Mouse (Mus musculus): ENCODE data around the gene Rgl1. TPM values are rescaled to one million over a fixed set of nuclear protein-coding genes. Genes with fewer than 3 reads are reported as not detected.

Rgl1 gene
- total RNA-seq, 1 experiment = 1.3 TPM

GRCm38 (mm10) chr1:152660436-152660835 is 105.7 kb downstream of the Rgl1 start:
- H3K4me1 ChIP-seq (ENCODE audit: control insufficient read depth in 2 of 2, insufficient read depth in 2 of 2, low read length in 2 of 2, poor library complexity in 1 of 2) = no peaks in the 10 kb centered on the region

DNA sequence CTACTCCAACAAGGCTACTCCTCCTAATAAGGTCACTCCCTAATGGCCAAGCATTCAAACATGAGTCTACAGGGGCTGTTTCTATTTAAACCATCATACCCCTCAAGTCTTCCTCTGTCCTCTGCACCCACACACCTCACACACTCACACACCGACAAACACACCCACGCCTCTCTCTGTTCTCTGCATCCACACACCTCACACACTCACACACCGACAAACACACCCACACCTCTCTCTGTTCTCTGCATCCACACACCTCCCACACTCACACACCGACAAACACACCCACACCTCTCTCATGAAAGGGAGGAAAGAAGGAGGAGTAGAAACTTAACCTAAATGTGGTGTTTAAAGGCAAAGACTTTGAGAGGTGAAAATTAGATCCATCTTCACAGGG is 106.2 kb downstream of the Rgl1 start:
- Histone ChIP-seq H3K27ac (ENCODE audit: insufficient read depth, low read depth, low read length, poor library complexity, severe bottlenecking) (no peak overlapping the region), H3K4me3 (ENCODE audit: insufficient read depth in 1 of 2, low read depth in 1 of 2, low read length in 2 of 2, poor library complexity in 1 of 2, severe bottlenecking in 1 of 2) (no peak overlapping the region), H3K9me3 (ENCODE audit: control insufficient read depth, insufficient read depth, low read depth, low read length) (no peaks in the 10 kb centered on the region), H3K4me1 (ENCODE audit: control insufficient read depth in 2 of 2, insufficient read depth in 2 of 2, low read length in 2 of 2, poor library complexity in 1 of 2) (no peaks in the 10 kb centered on the region), H3K36me3 (ENCODE audit: control insufficient read depth, insufficient read depth, low read length, poor library complexity, severe bottlenecking) (no peaks in the 10 kb centered on the region), H3K9ac (ENCODE audit: insufficient read depth, low read depth, low read length, poor library complexity, severe bottlenecking) (no peak overlapping the region)
- TF ChIP-seq MAFK (IDR thresholded peaks at IDR 0.05; ENCODE audit: insufficient read depth, low read depth, low read length) = no peak
- TF ChIP-seq CHD2 (IDR thresholded peaks at IDR 0.05; ENCODE audit: low read depth, low read length) = no peak
- TF ChIP-seq ZC3H11A (IDR thresholded peaks at IDR 0.05; ENCODE audit: borderline replicate concordance, low read depth, low read length) = no peak
- no peak for TF ChIP-seq HCFC1 (IDR thresholded peaks at IDR 0.05; ENCODE audit: borderline replicate concordance, insufficient read depth, low read length)
- TF ChIP-seq ZNF384 (IDR thresholded peaks at IDR 0.05; ENCODE audit: low read depth, low read length) = no peak
- in situ Hi-C loops (cut with MboI; ENCODE audit: low sequenced_read_pairs in 2 of 2, unreplicated experiment in 2 of 2) = no loop called here
- DNase-seq (ENCODE audit: low read depth, low spot score) = no peak

More at GRCm38 (mm10) chr1:152660436-152660835, 105.7 kb downstream of the Rgl1 start:
- no peak overlapping the region for H3K4me3 ChIP-seq (ENCODE audit: insufficient read depth in 1 of 2, low read depth in 1 of 2, low read length in 2 of 2, poor library complexity in 1 of 2, severe bottlenecking in 1 of 2)
- H3K36me3 ChIP-seq (ENCODE audit: control insufficient read depth, insufficient read depth, low read length, poor library complexity, severe bottlenecking) = no peaks in the 10 kb centered on the region
- no peak for DNase-seq (ENCODE audit: low read depth, low spot score)
- TF ChIP-seq CHD2 (IDR thresholded peaks at IDR 0.05; ENCODE audit: low read depth, low read length) (no peak), MAFK (IDR thresholded peaks at IDR 0.05; ENCODE audit: insufficient read depth, low read depth, low read length) (no peak), HCFC1 (IDR thresholded peaks at IDR 0.05; ENCODE audit: borderline replicate concordance, insufficient read depth, low read length) (no peak), ZNF384 (IDR thresholded peaks at IDR 0.05; ENCODE audit: low read depth, low read length) (no peak), ZC3H11A (IDR thresholded peaks at IDR 0.05; ENCODE audit: borderline replicate concordance, low read depth, low read length) (no peak)
- H3K9me3 ChIP-seq (ENCODE audit: control insufficient read depth, insufficient read depth, low read depth, low read length) = no peaks in the 10 kb centered on the region
- no peak overlapping the region for H3K27ac ChIP-seq (ENCODE audit: insufficient read depth, low read depth, low read length, poor library complexity, severe bottlenecking)
- in situ Hi-C loops (cut with MboI; ENCODE audit: low sequenced_read_pairs in 2 of 2, unreplicated experiment in 2 of 2) = no loop called here
- no peak overlapping the region for H3K9ac ChIP-seq (ENCODE audit: insufficient read depth, low read depth, low read length, poor library complexity, severe bottlenecking)

DNA sequence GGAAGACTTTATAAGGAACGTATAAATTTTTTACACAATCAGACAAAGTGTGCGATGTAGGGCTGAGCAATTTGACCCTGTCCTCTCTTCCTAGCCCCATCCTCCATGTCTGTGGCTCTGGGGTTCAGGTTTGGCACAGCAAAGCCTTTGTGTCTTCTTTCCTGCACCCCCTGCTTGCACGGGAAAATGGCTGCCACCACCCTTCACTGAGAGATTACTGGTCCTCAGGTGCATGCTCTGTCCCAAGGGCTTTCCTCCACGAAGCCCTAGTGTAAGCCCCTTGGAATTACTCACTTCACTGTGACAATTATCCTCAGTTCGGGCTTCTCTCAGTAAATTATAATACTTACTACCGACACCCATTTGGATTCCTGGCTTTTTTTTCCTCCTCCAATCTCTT is 109.5 kb downstream of the Rgl1 start:
- Histone ChIP-seq H3K9me3 (ENCODE audit: control insufficient read depth, insufficient read depth, low read depth, low read length) (no peaks in the 10 kb centered on the region), H3K27ac (ENCODE audit: insufficient read depth, low read depth, low read length, poor library complexity, severe bottlenecking) (no peak overlapping the region), H3K36me3 (ENCODE audit: control insufficient read depth, insufficient read depth, low read length, poor library complexity, severe bottlenecking) (no peaks in the 10 kb centered on the region), H3K4me1 (ENCODE audit: control insufficient read depth in 2 of 2, insufficient read depth in 2 of 2, low read length in 2 of 2, poor library complexity in 1 of 2) (peaks cover 0 to 2% of the 10 kb centered on the region in 2 experiments; a peak in 1 of 4 replicates), H3K4me3 (ENCODE audit: insufficient read depth in 1 of 2, low read depth in 1 of 2, low read length in 2 of 2, poor library complexity in 1 of 2, severe bottlenecking in 1 of 2) (no peak overlapping the region), H3K9ac (ENCODE audit: insufficient read depth, low read depth, low read length, poor library complexity, severe bottlenecking) (no peak overlapping the region)
- in situ Hi-C loops (cut with MboI; ENCODE audit: low sequenced_read_pairs in 2 of 2, unreplicated experiment in 2 of 2) = no loop called here
- no peak for DNase-seq (ENCODE audit: low read depth, low spot score)
- TF ChIP-seq ZNF384 (IDR thresholded peaks at IDR 0.05; ENCODE audit: low read depth, low read length) (no peak), ZC3H11A (IDR thresholded peaks at IDR 0.05; ENCODE audit: borderline replicate concordance, low read depth, low read length) (no peak), CHD2 (IDR thresholded peaks at IDR 0.05; ENCODE audit: low read depth, low read length) (no peak), HCFC1 (IDR thresholded peaks at IDR 0.05; ENCODE audit: borderline replicate concordance, insufficient read depth, low read length) (no peak), MAFK (IDR thresholded peaks at IDR 0.05; ENCODE audit: insufficient read depth, low read depth, low read length) (no peak)

DNA sequence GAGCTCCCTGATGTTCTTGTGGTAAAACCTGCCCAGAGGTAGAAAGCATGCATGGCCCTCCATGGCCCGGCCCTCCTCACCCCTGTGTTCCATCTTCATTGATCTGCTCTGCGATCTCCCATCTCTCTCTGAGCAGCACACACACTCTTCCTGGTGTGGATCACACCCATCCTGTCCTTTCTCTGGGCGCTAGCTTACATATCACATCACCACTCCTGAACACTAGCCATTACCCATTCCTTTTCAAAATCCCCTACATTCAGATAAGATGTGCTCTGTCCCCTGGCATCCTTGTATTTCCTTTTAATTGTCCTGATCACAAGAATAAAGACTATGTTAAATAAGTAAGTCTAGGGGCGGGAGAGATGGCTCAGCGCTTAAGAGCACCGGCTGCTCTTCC is 111.3 kb downstream of the Rgl1 start:
- TF ChIP-seq ZC3H11A (IDR thresholded peaks at IDR 0.05; ENCODE audit: borderline replicate concordance, low read depth, low read length) = no peak
- no peak for TF ChIP-seq ZNF384 (IDR thresholded peaks at IDR 0.05; ENCODE audit: low read depth, low read length)
- TF ChIP-seq MAFK (IDR thresholded peaks at IDR 0.05; ENCODE audit: insufficient read depth, low read depth, low read length) = no peak
- no peak for TF ChIP-seq CHD2 (IDR thresholded peaks at IDR 0.05; ENCODE audit: low read depth, low read length)
- TF ChIP-seq HCFC1 (IDR thresholded peaks at IDR 0.05; ENCODE audit: borderline replicate concordance, insufficient read depth, low read length) = no peak
- in situ Hi-C loops (cut with MboI; ENCODE audit: low sequenced_read_pairs in 2 of 2, unreplicated experiment in 2 of 2) = no loop called here
- Histone ChIP-seq H3K4me3 (ENCODE audit: insufficient read depth in 1 of 2, low read depth in 1 of 2, low read length in 2 of 2, poor library complexity in 1 of 2, severe bottlenecking in 1 of 2) (no peak overlapping the region), H3K36me3 (ENCODE audit: control insufficient read depth, insufficient read depth, low read length, poor library complexity, severe bottlenecking) (no peaks in the 10 kb centered on the region), H3K9me3 (ENCODE audit: control insufficient read depth, insufficient read depth, low read depth, low read length) (no peaks in the 10 kb centered on the region), H3K9ac (ENCODE audit: insufficient read depth, low read depth, low read length, poor library complexity, severe bottlenecking) (no peak overlapping the region), H3K27ac (ENCODE audit: insufficient read depth, low read depth, low read length, poor library complexity, severe bottlenecking) (no peak overlapping the region), H3K4me1 (ENCODE audit: control insufficient read depth in 2 of 2, insufficient read depth in 2 of 2, low read length in 2 of 2, poor library complexity in 1 of 2) (peaks cover 0 to 2% of the 10 kb centered on the region in 2 experiments; a peak in 1 of 4 replicates)
- DNase-seq (ENCODE audit: low read depth, low spot score) = peak; percentile 25

- Histone ChIP-seq H3K9ac (ENCODE audit: insufficient read depth, low read depth, low read length, poor library complexity, severe bottlenecking) (no peak overlapping the region), H3K9me3 (ENCODE audit: control insufficient read depth, insufficient read depth, low read depth, low read length) (no peaks in the 10 kb centered on the region), H3K27ac (ENCODE audit: insufficient read depth, low read depth, low read length, poor library complexity, severe bottlenecking) (no peak overlapping the region), H3K36me3 (ENCODE audit: control insufficient read depth, insufficient read depth, low read length, poor library complexity, severe bottlenecking) (no peaks in the 10 kb centered on the region), H3K4me1 (ENCODE audit: control insufficient read depth in 2 of 2, insufficient read depth in 2 of 2, low read length in 2 of 2, poor library complexity in 1 of 2) (peaks cover 0 to 2% of the 10 kb centered on the region in 2 experiments; a peak in 1 of 4 replicates), H3K4me3 (ENCODE audit: insufficient read depth in 1 of 2, low read depth in 1 of 2, low read length in 2 of 2, poor library complexity in 1 of 2, severe bottlenecking in 1 of 2) (no peak overlapping the region)
- DNase-seq (ENCODE audit: low read depth, low spot score) = no peak
- no peak for TF ChIP-seq ZC3H11A (IDR thresholded peaks at IDR 0.05; ENCODE audit: borderline replicate concordance, low read depth, low read length)
- TF ChIP-seq MAFK (IDR thresholded peaks at IDR 0.05; ENCODE audit: insufficient read depth, low read depth, low read length) = no peak
- TF ChIP-seq ZNF384 (IDR thresholded peaks at IDR 0.05; ENCODE audit: low read depth, low read length) = no peak
- TF ChIP-seq CHD2 (IDR thresholded peaks at IDR 0.05; ENCODE audit: low read depth, low read length) = no peak
- no peak for TF ChIP-seq HCFC1 (IDR thresholded peaks at IDR 0.05; ENCODE audit: borderline replicate concordance, insufficient read depth, low read length)
- in situ Hi-C loops (cut with MboI; ENCODE audit: low sequenced_read_pairs in 2 of 2, unreplicated experiment in 2 of 2) = no loop called here
These were observed 114.7 kb downstream of the Rgl1 start for GRCm38 (mm10) chr1:152651495-152651874.

Data from ES-E14 (cell line).